Mouse (Mus musculus): ENCODE results near the gene D430041D05Rik.

Gene D430041D05Rik

DNA sequence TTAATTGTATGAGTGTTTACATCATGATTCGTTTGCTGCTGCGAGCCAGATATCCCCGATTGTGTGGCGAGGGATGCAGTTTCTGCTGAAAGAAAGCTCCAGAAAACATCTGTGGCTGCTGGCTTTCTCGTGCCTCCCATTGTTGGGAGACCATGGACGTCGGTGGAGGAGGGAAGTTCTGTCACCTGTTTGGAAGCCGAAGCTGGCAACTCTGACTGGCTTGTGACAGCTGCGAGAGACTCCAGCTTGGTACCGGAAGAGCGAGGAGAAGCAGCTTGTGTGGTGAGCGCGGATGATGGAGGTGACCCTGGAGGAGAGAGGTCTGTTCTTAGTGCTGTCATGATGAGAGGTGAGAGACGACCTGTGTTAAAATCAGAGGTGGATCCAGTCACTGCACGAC is 154.2 kb downstream of the D430041D05Rik start:
- no peak for DNase-seq

DNA sequence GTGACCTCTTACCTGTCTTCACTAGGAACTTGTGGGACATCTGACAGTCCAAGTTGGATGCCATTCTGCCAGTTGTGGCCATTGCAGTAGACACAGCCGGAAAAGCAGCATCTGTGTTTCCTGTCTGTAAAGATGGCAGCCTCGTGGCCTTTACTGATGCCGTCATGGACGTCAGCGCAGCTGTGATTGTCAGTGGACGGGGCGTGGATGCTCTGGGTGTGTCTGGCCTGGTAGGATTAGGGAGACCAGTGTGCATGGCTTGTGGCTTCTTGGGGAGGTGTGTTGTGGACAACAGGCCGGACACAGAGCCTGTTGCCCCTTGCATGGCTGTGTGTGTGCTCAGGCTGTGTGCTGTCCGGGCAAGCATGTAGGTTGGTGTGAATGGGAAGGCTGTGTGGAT is 155.9 kb downstream of the D430041D05Rik start:
- no peak for DNase-seq

DNA sequence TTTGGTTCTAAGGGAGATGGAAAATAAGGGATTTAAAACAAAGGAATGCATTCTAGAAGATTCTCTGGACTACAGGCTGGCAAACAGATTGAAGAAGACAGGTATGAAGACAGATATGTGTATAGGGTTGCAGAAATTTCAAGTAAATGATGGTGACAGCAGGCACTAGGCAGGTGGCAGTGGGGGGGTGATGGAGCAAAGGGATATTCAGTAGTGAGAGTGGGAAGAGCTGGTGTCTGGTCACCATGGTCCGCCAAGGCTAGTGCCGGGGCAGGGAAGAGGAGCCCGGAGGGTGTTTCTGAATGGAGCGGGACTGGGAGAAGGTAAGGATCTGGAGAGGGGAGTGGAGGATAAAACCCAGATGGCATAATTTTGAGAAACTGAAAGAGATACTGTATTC is 157.5 kb downstream of the D430041D05Rik start:
- no peak for DNase-seq

DNA sequence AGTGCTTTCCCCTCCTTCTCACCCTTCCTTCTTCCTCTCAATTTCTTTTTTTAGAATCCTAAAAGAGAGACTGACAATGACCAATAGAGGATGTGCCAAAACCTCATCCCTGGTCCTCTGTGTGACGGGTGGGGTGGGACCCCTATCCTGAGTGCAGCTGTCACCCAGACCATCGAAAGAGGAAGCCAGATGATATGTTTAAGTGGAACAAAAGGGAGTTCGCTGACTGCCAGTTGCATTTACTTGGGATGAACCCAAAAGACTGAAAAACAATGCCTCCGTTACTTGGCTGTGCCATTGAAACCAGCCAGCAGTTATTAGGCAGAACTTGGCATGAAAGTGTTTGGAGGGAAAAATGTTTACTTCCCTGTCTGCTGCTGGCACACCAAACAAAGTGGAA is 159.2 kb downstream of the D430041D05Rik start:
- no peak for DNase-seq

DNA sequence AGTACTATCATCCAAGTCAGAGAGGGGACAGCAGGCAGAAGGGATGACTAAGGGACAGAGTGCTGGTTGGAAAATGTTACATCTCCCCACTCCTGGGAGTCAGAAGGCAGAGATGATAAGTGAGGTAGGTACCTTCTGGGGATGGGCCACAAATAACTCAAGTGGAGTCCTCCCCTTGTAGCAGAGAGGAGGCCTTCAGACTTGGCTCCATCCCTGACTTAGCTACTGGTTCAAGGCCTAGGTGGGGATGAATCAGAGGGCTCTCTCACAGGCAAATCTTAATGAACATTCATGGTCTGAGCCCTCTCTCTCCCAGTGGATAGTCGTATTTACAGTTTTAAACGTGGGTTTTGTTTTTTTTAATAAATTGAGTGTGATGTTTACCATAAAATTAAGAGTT is 161.0 kb downstream of the D430041D05Rik start:
- DNase-seq = no peak

DNA sequence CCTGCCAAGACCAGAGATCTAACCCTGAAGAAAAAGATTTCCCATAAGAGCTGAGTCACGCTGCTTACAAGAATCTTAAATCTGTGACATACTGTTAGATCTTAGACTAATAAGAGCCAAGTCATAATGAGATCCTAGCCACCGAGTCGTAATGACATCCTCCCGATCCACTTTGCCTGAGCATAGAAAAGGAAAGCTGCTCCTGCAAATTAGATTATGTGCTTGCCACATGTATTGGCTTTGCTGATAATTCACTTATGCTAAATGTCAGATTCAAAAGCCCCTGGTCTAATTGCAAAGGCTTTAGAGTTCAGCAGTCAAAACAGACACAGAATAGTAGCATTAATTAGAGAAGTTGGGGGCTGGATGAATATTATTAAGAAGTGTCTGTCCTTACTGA is 164.0 kb downstream of the D430041D05Rik start:
- no peak for DNase-seq

DNA sequence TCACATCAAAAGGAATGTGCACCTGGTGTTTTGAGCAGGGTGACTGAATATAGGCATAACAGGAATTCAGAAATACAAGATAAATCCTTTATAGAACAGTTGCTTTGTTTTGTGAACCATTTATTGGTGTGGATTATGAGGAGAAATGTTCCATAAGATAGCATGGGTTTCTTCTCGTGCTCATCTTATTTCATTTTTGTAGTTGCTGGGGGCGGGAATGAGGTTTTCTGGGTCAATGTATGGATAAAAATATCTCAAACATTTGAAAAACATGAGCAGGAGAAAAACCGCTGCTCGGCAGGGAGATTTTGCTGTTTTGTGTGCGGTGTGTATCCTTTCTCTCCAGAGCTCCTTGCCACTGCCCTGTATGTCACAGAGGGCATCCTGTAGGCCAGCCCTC is 168.8 kb downstream of the D430041D05Rik start:
- no peak for DNase-seq

DNA sequence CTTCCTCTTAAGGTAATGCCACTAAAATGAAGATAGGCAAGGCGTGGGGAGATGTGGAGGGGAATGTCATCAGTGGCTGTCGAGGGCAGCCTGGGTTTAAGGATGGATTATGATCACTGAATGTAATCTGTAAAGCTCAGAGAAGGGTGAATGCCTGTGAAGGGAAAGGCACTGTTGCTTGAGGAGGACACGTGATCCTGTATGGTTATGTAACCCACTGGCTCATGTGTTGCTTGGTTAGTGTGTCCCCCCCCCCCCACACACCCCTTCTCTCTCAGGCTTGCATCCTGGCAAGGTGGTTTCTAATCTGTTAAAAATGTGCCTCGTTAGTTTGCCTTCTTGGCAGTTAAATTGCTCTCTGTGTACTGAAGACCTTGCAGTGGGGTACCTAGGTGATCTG is 173.7 kb downstream of the D430041D05Rik start:
- no peak for DNase-seq

DNA sequence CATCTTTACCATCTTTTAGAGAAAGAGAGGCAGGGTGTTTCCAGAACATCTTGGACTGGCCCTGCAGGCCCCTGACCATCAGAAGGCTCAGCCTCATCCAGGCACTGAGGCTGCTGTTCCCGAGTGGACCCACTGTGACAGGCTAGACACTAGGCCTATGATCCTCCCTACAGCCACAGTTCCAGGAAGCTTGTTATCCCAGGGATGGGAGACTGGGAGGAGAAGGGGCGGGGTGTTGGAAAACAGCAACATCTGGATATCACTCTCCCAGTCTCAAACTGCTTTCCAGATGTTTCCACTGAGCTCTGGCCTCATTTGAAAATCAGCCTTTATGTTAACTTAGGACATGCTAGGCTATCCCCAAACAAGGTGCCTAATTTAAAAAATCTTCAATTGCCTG is 180.4 kb downstream of the D430041D05Rik start:
- DNase-seq = no peak

DNA sequence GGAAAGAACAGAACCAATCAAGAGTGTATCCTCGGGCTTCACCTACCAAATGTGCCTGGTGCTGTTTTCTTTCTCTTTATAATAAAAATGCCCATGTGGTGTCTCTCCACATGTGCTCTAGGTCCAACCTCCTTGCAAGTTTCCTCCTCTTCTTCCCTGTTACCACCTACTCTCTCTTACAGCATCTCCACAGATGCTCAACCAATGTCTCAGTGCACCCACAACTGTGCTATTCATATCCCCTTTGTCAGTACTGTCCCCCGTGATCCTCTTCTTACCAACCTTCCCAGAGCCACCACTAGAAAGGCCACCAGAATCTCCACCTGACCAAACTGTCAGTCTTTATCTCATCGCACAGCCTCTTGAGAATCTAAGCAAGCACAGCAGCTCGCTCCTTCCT is 184.8 kb downstream of the D430041D05Rik start:
- DNase-seq = no peak

DNA sequence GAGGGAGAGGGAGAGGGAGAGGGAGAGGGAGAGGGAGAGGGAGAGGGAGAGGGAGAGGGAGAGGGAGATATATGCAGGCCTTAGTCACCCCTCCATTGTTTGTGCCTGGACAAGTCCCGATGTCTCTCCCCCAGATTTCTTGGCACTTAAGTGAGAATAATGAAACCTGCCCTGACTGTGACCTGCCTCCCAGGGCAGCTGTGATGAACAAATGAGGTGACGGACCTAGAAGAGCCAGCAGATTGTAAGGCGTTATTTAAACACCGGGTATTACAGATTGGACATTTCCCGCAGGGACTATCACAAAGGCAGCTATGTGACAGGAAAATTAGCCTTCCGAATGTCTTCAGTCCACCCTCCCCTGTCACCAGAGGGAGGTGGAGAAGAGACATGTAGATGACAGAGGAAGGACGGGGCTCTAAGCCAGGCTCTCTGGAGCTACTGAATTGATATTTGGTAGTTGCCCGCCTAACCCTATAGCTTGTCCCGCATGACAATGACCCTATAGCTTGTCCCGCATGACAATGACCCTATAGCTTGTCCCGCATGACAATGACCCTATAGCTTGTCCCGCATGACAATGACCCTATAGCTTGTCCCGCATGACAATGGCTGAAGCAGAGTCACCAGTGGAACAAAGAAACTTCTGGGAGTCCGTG is 191.0 kb downstream of the D430041D05Rik start:
- DNase-seq = no peak

DNA sequence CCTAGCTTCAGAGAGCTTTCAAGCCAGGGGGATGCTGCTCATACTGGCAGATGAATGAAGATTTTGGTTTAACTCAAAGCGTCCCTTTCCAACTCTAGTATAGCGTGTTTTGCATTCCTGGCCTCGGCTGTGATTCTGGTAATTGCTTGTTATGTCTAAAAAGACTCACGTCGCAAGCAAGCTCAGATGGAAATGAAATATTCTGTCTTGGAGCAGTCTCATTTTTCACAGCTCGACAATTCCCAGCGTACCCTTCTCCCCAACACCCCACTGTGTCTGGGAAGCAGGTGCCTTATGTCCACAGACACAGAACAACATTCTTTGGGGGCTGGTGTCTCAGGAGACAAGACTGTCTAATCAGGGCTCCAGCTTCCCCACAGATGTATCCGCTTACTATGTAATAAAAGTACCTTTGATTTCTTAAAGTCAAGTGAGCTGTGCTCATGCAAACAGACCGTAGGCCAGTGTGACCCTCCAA is 192.2 kb downstream of the D430041D05Rik start:
- DNase-seq = no peak

DNA sequence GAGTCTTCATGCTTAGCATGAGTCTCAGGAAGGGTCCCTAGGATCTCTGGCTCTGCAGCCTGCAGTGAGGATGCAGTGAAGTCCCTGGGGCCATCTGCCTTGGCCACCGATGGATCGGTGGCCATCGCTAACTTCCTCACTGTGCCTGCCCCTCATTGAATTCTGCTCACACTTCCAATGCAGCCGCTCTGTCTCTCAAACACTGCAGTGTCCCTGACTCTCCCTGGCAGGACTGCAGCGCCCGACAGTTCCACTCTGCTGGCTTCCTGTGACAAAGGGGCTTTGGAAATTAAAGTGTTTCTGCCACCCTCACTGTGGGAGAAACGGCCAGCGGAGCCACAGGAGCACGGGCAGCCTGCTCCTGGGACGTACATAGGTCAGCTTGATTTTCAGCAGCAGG is 192.7 kb downstream of the D430041D05Rik start:
- DNase-seq = no peak

DNA sequence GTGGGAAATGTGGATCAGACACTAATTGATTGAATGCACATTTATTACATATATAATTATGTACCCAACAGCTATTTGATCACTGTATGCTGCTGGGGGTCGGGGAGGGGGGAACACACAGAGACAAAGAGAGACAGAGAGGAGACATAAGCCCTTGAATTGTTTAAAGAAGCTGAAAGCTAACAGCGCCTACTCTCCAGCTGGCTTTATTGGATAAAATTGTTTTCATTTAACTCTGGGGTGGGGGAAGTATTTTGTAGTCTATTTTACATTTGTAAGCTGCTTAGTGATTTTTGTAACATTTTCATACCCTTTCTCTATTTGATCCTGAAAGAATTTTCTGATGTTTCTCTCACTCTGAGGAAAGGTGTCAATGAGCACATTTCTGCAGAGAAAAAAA is 201.4 kb downstream of the D430041D05Rik start:
- no peak for DNase-seq

DNA sequence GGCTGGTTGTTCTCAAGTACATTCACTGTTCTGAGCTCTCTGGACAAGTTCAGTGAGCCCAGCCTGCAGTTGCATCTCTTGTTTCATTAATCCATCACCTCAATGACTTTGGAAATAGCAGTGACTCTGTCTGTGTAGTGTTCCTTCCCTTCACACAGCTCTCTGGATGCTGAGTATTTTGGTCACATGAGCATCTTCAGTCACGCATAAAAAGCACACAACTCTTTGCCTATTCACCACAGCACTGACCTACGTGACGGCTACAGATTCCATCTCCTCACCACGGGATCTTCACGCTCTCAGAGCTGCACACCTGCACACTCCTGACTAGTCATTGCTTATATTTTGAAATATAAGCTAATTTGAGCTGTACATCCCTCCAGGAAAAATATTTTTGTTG is 202.4 kb downstream of the D430041D05Rik start:
- DNase-seq = no peak

DNA sequence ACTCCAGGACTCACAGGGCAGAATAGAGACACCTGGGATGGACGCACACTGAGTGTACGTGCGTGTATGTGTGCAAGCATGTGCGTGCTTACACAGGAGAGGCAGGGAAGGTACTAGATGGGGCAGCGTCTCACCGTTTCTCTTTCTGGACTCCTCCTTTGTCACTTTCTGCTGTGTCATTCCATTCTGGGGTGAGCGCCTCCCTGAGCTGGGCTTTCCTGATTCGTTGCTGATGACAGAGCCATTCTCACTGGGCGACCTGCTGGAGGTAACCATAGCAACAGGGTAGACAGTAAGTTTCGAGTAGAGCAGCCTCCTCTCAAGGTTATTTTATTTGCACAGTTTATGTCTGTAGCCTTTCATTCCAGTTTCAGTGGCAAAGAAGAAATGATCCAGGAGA is 202.9 kb downstream of the D430041D05Rik start:
- no peak for DNase-seq

DNA sequence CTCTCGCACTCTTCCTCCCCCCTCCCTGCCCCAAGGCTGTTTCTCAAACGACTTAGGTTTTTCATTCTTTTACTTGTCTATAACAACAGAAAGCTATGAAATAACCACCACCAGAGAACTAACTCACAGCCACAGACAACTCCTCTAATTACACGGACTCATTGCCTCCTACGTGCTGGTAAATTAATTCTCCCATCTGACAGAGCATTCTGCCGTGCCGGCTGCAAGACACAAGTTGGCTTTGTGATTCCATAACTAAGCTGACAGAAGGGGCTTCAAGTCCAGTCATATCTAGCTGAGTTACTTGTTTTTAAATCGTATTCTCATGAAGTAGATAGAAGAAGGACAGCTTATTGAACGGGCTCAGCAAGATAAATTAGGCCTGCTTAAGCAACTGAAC is 205.2 kb downstream of the D430041D05Rik start:
- no peak for DNase-seq

DNA sequence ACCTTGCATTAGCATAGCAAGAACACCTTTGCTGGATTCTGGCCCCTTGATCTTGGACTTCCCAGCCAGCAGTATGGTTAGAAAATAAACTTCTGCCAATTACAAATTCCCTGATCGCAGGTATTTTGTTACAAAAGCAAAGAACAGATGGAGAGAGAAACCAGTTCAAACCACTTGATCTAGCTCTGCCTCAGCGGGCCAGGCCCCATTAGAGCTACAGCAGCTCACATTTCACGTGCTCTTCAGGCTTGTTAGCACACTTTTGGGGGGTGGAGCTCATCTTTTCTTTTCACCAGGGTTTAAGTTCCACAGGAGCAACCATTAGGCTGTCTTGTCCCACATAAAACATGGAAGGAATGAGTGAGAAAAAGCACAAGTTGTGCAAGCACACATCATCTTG is 210.6 kb downstream of the D430041D05Rik start:
- DNase-seq = no peak

DNA sequence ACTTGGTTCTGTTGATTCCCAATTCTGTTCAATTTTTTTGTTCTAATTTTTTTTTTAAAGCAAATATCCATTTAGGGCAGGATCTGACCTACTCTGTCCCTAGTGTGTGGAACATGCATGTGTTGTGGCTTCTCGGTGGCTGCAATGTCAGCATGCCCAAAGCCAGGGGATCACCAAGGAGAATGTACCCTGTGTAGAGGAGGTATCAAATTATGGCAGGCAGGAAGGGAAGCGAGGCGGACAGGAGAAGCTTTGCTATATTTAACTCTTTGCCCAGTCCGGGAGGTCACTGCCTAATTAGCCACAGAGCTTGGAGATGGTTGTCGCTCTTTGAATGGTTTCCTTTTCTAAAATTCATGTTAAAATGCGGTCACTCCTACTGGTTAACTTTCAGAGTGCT is 212.6 kb downstream of the D430041D05Rik start:
- DNase-seq = no peak

DNA sequence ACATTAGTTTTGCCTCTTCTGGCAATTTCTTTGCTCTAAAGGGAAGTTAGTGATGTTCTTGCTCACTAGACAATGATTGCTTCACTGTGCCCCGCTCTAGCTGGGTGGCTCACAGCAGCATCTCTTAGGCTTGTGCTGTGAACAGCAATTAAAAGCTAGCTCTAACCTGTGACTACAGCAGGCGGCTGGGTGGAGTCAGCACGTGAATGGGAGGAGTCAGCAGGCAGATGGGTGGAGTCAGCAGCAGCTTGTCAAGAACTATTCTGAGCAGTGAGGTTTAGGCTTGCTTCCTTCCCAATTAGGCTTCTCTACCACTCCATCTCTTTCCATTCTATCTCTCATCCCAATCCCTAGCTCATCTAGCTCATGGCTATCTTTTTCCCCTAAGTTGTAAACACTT is 213.5 kb downstream of the D430041D05Rik start:
- DNase-seq = no peak

DNA sequence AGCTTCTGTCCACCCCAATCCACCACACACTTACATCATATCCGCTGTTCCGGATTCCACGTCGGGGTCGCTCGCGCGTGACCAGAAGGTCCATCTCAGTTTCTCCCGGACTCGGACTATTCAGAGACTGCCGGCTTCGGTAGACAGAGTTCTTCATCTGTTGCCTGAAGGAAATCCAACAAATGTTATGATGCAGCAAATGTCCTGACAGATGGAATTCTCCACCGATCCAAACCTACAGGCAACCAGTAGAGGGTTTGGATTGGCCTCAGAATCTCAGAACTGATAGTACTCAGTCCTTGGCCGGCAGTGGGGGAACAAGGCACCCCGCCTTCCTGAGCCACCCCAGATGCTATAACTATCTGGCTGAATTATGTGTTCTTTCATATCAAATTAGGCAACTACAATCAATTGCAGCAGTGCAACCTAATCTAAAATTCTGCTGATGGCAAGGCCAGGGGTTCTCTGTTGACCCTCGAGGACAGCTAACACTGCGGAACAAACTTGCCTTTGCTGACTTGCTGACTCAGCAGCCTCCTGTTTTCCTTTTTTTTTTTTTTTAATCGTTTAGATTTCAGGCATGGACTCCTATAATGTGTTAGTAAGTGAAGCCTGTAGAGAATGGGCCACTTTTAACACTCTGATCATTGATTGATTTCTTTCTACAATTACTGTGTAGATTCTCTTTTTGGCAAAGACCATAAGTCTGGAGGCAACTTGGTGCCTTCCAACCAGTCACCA is 218.2 kb downstream of the D430041D05Rik start:
- no peak for DNase-seq

DNA sequence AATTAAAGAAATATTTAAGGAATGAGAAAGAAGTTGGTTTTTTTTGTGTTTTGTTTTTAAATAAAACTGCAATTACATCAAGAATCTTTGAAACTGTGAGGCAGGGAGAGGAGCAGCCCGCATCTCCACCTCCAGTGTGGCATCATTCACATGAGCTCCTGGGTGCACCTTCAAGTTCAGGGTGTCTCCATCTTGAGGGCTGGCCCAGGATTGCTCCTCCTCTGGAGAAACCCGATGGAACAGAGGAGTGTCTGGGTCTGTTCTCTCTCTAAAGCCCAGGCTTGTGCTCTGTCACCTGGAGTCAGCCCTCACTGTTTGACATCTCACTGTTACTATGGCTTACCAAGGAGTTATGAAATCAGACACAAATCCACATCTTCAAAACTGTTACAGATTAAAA is 219.1 kb downstream of the D430041D05Rik start:
- no peak for DNase-seq

DNA sequence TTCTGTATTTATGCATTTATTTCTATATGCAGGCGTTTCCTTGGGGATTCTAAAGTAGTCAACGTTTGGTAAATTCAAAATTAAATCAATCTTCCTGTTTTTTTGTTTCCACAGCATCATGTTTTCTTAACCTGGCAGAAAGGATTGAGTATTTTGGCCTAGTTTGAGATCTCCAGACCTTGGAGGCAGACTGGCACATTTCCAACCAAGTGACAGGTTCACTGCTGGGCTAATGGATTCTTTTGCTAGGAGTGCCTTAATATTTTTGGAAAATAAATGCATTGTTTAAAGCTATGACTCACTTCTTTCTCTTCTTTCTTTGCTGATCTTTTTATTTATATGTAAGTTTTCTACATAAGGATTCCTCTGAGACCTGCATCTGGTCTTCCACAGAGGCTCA is 222.0 kb downstream of the D430041D05Rik start:
- no peak for DNase-seq

DNA sequence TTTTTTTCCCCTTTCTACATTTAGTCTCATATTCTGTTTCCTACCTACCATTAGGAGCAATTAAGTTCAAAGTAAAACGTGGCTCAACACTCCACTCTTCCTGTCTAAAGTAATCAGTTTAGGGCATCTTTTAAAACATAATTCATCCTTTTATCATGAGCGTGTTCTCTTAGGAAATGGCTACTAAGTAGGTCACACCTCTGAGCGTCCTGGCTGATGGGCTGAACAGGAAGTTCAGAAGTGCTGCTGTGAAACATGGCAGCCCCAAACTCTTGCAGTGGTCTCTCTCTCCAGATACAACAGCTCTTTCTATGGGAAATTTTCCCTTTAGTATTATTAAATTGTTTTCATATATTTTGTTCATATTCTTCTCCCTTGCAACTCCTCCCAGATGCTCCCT is 223.7 kb downstream of the D430041D05Rik start:
- no peak for DNase-seq

DNA sequence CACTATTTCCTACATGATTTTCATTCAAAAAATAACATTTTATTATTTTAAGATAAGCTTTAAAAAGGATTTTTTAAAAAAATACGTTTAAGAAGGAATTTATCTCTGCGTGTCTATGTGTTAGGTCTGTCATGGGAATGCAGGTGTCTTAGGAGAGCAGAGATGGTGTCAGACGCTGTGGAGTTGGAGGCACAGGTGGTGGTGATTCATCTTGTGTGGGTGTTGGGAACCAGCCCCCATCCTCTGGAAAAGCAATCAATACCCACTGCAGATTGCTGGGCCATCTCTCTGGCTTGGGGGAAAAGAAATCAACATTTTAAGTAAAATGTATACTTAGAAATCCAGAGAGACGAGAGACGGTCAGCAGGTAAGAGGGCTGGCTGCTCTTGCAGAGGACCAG is 225.2 kb downstream of the D430041D05Rik start:
- DNase-seq = no peak

Measured in kidney, postnatal 10 days (tissue).